Mouse (Mus musculus): ENCODE results near the gene Chrm4. TPM values are rescaled to one million over a fixed set of nuclear protein-coding genes. Genes with fewer than 3 reads are reported as not detected.

Gene Chrm4
- polyA plus RNA-seq, 1 experiment from 2014 or later: 0.83 TPM

- H3K27me3 ChIP-seq: peaks cover 45% of the 10 kb centered on the region
- WGBS: 1% methylated on average over 72 of the region's 79 CpGs
- peak within 1 kb of the TSS; percentile 61 for H3K4me2 ChIP-seq
- H3K36me3 ChIP-seq (ENCODE audit: poor library complexity, severe bottlenecking): no peaks in the 10 kb centered on the region
- no peak within 1 kb of the TSS for H3K27ac ChIP-seq
- peak within 1 kb of the TSS; percentile 42 for H3K4me3 ChIP-seq
- ATAC-seq: peak; percentile 48
- H3K9me3 ChIP-seq (replicated peaks): no peaks in the 10 kb centered on the region
- peaks cover 65% of the 10 kb centered on the region for H3K4me1 ChIP-seq
- H3K9ac ChIP-seq: peak within 1 kb of the TSS; percentile 57
Measured at GRCm38 (mm10) chr2:91975581-91976541, 48.8 kb downstream of the Chrm4 start, which contains the start of gene Dgkz. Gene Dgkz (minus strand): TSS chr2:91975864.

GRCm38 (mm10) chr2:91977960-91978359, 50.9 kb downstream of the Chrm4 start:
- WGBS: 86% methylated on average over 4 of the region's 4 CpGs
- Histone ChIP-seq H3K27ac (no peak overlapping the region), H3K4me1 (peaks cover 48% of the 10 kb centered on the region), H3K36me3 (ENCODE audit: poor library complexity, severe bottlenecking) (no peaks in the 10 kb centered on the region), H3K27me3 (peaks cover 39% of the 10 kb centered on the region), H3K9me3 (replicated peaks) (no peaks in the 10 kb centered on the region), H3K9ac (no peak overlapping the region), H3K4me2 (no peak overlapping the region), H3K4me3 (no peak overlapping the region)
- ATAC-seq: no peak

Small RNA genes lying within 50 kb of the gene (microRNA-seq; reads per million reads assigned to microRNA genes)
- not detected for gene Mir6999

Other genes with a start within 250 kb of the Chrm4 start
- gene Atg13, start 216.7 kb upstream of the Chrm4 start, polyA plus RNA-seq (2015; fragmentation: Nextera tagmentation; extraction: Ambion mirVana): 29.4 and 33.0 TPM in 2 replicates
- gene Harbi1, start 216.4 kb upstream of the Chrm4 start, polyA plus RNA-seq (2015; fragmentation: Nextera tagmentation; extraction: Ambion mirVana): 21.2 and 22.0 TPM in 2 replicates
- gene Ambra1, start 197.1 kb upstream of the Chrm4 start, polyA plus RNA-seq (2015; fragmentation: Nextera tagmentation; extraction: Ambion mirVana): 16.2 and 21.2 TPM in 2 replicates
- gene Mdk, start 5.0 kb downstream of the Chrm4 start, polyA plus RNA-seq (2015; fragmentation: Nextera tagmentation; extraction: Ambion mirVana): 609 and 621 TPM in 2 replicates
- 0.18 and 0.41 TPM in 2 replicates for gene Gm9821, start 18.5 kb downstream of the Chrm4 start, polyA plus RNA-seq (2015; fragmentation: Nextera tagmentation; extraction: Ambion mirVana)
- 18.5 and 23.1 TPM in 2 replicates for gene Dgkz, start 48.6 kb downstream of the Chrm4 start, polyA plus RNA-seq (2015; fragmentation: Nextera tagmentation; extraction: Ambion mirVana)
- gene Creb3l1, start 97.3 kb downstream of the Chrm4 start, polyA plus RNA-seq (2015; fragmentation: Nextera tagmentation; extraction: Ambion mirVana): 0.52 and 0.71 TPM in 2 replicates
- 43.7 and 44.2 TPM in 2 replicates for gene Phf21a, start 165.9 kb downstream of the Chrm4 start, polyA plus RNA-seq (2015; fragmentation: Nextera tagmentation; extraction: Ambion mirVana)

Measured in forebrain, embryonic 13.5 days (tissue).